Mouse (Mus musculus) urinary bladder, adult 2 months (tissue): ENCODE data around the gene Prop1. TPM values are rescaled to one million over a fixed set of nuclear protein-coding genes. Genes with fewer than 3 reads are reported as not detected.

Source experiments
- DNase-seq: peaks from one replicate; pipeline ENCODE4 v3.0.0; 2022; ENCODE audit warnings: low spot score
- polyA plus RNA-seq: library from polyadenylated mRNA; depleted of rRNA; stranded (reverse); fragments of >200 nt; gene quantifications from 2 replicates; pipeline ENCODE4 v1.2.3, GENCODE M21; 2012; rRNA removed

The Prop1 gene
- polyA plus RNA-seq, result not detected in 2 replicates

DNA sequence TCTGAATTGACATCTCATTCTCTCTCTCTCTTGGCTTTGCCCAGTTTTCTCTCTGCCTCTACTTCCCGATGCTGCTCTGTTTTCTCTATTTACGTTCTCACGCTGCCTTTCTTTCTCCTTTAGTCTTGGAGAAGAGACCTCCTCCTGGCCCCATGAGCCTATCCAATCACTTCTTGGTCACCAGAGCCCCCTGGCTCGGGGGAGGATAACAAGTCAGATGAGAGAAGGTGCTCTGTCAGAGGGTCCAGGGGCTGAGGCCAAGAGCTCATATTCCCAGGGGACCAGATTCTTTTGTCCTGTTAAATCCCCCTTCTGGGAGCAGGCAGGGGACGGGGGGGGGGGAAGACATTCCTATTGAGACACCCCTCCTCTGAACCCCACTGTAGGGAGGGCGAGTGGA lies at the start of gene Prop1:
Gene Prop1, minus strand, starts transcription at position 101 of the 400 bp plus-strand sequence.
- no peak for DNase-seq

DNA sequence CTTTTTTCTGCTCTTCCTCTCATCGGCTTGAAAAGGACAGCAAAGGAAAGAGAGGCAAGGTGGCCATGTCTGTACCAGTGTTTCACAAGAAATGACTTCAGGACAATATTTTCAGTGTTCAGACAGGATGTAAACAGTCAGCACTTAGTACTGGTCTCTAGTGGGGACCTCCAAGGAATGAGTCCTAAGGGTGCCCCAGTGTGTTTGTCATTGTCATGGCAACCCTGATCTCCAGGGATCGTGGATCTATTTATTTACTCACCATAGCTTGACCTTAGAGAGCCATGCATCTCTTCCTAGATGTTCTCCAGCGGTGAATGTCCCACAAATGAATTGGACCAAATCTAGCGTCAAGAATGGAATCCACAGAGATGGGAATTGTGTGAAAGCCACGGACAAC lies 49.7 kb upstream of the Prop1 start, which contains the start of gene Olfr51:
Gene Olfr51, plus strand, starts transcription at position 301 of the 400 bp plus-strand sequence.
- DNase-seq, result no peak

DNA sequence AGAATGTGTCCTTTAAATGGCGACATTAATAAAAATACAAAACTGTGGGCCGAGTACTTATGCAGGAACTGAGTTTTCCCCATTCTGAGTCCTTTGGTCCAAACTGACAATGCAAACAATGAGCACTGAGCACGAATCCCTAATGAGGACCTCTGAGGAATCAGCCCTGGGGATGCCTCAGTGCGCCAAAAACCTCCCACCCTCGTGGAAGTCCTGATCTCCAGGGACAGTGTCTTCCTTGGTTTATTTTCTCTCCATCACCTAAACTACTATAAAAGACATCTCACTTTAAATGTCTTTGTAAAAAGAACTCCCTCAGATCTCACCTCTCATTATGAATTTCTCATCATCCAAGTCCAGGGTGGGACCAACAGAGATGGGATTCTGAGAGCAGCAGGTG lies 28.1 kb upstream of the Prop1 start, which contains the start of gene Olfr1377:
Gene Olfr1377, plus strand, starts transcription at position 301 of the 400 bp plus-strand sequence.
- no peak for DNase-seq

DNA sequence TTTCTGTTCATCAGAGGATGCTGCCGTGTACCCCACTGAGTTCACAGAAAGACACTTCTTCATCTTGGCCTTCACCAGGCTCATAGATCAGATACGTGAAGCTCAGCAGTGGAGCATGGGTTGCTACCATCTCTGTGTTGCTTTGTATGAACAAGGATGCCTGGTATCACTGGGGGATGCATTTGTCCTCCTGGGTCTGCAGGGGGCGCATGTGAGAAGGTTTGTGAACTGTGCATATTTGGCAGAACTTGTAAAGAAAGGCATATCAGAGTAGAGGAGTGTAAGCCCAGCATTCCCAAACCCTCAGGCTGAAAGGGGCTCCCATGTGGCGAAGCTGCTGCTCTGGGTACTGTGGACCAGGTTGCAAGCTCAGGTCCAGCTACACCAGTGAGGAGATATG lies 23.7 kb upstream of the Prop1 start:
- DNase-seq, result no peak

DNA sequence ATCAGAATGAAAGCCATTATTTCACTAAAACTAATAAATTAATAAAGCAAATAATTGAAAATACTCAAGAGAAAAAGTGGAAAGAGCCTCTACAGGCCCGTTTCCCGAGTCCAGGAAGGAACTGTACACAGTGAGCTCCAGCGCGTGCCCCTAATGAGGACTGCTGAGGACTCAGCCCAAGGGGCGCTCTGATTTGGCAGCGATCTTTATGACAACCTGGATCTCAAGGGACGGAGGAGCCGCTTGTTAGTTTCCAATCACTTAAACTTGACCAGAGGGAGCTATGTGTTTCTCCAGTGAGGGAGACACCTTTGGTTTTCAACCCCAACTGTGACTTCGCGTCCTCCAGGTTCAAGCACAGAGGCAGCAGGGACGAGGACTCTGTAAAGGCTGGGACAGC lies 12.7 kb upstream of the Prop1 start, which contains the start of gene Olfr1378:
Gene Olfr1378, plus strand, starts transcription at position 301 of the 400 bp plus-strand sequence.
- DNase-seq, result no peak

DNA sequence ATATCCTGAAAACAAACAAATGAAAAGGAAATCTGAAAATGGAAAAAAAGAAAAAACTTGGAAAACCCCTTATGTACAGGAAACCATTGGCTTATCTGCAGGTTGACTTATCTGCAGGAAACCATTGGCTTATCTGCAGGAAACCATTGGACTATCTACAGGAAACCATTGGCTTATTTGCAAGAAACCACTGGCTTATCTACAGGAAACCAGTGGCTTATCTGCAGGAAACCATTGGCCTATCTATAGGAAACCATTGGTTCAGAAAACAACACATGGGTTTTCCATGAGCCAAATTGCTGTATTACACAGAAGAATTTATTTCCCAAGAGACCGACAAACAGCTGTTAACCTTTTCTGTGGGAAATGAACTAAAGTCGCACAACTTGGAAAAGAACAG lies 11.3 kb upstream of the Prop1 start:
- no peak for DNase-seq

DNA sequence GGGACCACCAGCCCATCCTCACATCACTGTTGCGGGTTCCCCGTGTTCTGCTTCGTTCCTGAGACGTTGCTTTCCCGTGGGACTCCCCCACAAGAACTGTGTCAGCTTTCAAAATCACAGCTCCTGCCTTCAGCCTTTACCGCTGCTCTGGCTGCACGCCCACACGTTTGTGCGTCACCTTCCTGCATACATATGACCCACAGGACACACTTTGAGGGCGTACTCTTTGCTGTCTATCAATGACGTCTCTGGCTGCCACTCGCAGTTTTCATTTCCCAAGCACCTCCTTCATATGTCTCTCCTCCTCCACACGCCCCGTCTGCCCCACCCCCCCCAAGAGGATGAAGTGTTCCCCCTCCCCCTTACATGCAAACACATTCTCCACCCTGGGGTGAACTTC lies 1.3 kb downstream of the Prop1 start:
- DNase-seq, result no peak

DNA sequence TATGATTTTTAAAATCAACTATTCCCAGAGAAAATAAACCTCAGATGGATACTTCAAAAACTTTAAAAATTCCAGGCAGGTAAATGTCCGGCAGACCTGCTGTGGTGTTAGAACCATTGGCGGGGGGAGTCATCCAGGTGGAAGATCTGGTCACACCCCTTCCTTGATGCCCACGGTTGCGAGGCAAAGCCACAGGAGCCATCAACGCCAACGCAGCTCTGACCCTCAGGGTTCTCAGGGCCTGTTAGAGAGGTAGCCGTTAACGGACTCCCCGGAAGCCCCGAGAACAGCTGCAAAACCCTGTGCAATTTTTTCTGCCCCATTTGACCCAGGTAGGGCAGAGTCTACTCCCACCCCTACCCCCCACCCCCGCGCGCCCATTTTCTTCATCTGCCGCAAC lies 10.1 kb downstream of the Prop1 start, which contains the start of gene 4933414I15Rik:
Gene 4933414I15Rik, minus strand, starts transcription at position 260 of the 400 bp plus-strand sequence.
- no peak for DNase-seq

DNA sequence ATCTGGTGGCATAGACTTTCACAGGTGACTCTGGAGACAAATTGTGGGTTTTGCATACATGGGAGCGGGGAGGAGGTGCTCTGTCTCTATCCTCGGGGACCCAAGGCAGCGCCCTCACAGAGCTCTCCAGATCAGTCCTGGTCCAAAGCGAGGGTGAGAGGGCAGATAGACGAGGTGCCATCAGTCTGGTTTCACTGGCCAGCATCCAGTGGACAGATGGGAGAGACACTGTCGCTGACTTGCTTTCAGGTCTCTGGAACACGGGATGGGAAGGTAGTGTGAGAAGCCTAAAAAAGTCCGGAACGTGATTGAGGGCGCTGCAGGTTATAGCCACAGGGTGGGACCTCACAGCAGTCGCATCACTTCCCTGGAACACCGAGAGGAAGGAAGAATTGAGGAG lies 11.2 kb downstream of the Prop1 start:
- DNase-seq, result no peak

DNA sequence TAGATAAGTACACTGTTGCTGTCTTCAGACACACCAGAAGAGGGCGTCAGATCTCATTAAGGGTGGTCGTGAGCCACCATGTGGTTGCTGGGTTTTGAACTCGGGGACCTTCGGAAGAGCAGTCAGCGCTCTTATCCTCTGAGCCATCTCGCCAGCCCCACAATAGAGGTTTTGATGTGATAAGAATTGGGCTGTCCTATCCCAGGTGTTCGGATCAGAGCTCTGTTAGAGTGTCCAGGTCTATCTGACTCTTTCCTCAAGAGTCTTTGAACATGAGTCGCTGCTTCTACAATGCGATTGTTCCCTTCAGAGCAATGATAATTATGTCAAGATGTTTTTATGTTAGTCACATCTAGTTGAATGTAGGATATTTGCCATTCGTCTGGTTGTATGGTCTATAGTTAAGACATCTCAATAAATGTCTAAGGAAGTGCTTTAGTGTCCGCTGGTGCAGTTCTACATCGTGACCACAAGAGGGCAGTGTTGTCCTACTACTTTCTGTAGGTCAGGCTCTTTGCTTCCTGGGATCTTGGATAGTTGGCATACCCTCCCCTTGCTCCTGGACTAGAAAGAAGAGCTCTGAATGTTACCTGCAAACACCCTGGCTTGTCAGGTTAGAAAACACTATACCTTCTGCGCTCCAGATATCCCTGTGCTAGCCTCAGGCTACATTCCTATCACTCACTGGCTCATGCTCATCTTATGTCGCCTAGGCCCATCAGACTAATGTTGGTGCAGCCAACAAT lies 13.8 kb downstream of the Prop1 start:
- DNase-seq, result no peak

DNA sequence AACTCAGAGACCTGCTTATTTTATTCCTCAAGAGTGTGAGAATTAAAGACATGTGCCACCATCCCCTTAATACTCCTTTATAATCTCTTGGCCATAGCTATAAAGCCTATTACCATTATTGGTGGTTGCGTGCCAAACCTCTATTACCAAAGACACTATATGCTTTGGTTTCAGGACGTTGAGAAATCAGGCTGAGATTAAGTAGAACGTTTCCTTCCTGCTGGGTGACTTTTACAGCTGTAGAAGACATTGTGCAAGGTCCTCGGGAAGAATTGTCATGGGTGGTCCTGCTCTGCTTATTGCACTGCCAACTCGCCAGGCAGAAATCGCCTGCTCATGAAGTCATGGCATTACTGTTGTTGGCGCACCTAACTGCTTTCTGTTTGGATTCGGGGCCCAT lies 15.1 kb downstream of the Prop1 start:
- DNase-seq, result no peak

DNA sequence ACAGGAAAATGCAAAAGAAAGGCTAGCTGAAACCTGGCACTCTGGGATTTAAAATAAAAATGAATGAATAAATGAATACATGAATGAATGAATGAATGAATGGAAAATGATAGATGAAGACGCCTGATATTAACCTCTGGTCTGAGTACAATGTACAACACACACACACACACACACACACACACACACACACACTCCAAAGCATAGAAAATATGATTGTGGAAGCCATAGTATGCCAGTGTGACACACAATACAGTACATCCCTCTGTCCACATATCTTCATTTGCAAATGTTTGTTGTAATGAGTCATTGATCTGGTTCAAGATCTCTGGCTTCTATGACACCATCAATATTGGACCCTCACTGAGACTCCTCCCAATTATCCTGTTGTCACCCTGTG lies 21.5 kb downstream of the Prop1 start:
- DNase-seq, result no peak

DNA sequence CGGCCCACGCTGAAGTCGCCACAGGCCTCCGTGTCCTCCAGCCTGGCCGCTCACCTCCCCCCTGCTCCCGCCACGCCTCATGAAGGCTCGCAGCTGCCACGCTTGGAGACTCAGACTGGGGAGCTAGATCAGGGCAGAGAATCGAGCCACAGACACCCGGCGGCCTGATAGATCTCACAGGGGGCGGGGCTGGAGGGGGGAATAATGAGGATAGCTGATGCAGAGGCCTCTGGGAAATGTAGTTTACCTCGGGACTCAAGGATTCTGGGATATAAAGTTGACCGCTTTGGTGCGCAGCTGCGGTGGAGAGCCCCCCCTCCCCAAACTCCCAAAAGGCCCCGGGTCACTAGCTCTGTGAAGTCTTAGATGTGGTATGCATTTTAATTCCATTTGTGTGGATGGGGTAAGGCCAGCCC lies 22.1 kb downstream of the Prop1 start, which contains the start of gene Zfp354b:
Gene Zfp354b, minus strand, starts transcription at position 183 of the 416 bp plus-strand sequence.
- DNase-seq, result peak; percentile 54

DNA sequence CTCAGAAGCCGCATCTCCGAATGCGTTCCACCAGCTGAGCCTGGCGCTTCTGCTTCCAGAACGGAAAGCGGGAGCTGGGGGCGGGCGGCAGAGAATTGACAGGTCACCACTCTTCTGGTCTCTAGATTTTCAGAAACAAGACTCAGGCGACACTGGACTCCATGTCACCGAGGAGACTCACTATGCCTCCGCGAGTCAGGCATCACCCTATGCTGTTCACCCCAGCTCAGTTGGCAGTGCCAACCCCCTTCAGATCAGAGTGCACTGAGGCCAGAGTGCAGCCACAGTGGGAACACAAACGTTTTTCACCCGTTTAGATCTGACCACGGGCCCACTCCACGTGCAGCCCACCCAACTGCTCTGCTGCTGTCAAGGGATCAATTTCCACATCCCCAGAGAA lies 22.5 kb downstream of the Prop1 start:
- no peak for DNase-seq

DNA sequence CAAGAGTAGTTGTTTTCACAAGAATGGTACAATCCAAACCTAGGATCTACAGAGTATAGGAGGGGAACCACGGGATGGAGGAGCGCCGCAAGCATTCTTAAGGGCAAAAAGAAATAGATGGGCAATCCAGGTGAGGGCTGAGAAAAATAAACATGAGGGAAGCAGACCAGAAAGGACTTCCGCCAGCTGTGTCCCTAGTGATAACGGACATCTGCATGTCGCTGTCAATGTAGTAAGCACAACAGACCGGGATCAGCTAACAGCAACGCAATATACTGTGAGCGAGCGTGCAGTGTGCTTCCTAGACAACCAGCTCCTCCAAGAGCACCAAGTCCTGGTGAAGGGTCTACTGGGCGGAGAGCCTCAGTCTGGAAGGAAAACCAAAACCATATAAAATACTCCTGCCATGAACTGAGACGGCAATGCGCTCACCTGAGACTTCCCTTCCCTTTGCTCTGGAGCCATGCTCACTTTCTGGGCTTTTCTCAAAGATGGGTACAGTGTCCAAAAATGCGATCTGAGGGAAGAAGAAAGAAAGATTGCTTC lies 23.0 kb downstream of the Prop1 start:
- no peak for DNase-seq

DNA sequence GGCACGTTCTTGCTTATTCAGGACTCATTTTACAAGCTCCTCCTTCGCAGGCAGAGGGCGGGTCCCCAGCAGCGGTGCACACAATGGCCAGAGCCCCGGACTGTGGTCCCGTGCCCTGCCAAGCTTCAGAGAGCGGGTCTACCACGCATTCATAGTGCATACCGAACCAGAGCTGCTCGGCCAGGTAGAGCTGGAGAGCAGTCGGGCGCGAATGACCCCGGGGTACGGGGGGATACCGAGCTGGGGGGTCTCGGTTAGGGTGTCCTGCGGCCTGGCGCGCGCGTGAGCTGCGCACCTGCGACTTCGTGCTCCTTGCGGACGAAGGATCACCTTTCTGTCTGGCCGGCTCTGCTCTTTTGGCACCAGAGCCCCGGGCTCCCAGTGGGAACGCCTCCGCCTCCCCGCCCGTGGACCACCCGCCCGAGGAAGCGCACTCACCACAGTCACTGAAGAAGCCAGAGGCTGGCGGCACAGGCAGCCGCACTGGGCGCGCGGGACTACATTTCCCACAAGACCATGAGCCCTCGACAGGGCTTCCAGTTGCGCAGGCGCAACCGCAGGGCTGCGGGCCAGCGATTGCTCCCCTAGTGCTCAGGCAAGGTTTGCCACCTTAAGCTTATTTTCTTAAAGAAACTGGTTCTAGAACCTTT lies 37.8 kb downstream of the Prop1 start, which contains the start of gene Zfp2:
Gene Zfp2, minus strand, starts transcription at position 495 of the 650 bp plus-strand sequence.
- peak; percentile 77 for DNase-seq

DNA sequence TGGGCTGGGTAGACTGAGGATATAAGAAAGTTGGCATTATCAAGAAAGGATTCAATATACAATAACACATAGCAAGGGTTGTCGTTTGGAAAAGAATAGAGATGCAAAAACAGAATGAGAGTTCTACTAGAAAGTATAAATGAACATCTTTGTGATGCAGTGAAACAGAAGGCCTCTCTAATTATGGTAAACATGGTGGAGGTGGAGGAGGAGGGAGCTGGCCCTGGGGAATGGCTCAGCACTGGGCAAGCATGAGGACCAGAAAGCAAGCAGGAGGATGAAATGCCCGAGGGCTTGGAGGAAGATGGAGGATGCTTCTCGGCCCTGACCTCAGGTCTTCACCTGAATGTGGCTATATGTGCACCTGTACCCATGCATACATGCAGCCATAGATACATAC lies 39.1 kb downstream of the Prop1 start:
- DNase-seq, result no peak

DNA sequence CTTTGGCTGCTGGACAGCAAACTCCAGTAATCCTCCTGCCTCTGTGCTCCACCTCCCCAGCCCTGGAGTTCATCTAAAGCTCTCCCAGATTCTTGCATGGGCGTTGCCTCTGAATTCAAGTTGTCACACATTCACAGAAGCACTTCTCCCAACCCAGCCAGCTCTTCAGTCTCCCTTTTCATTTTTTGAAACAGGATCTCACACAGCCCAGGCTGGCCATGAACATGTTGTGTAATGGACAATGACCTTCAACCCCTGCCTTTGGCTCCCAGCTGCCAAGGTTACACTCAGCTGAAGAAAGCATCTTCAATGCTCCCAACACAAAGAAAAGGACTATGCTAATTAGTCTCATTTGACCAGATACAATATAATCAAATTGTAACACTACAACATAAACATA lies 40.3 kb downstream of the Prop1 start:
- no peak for DNase-seq

DNA sequence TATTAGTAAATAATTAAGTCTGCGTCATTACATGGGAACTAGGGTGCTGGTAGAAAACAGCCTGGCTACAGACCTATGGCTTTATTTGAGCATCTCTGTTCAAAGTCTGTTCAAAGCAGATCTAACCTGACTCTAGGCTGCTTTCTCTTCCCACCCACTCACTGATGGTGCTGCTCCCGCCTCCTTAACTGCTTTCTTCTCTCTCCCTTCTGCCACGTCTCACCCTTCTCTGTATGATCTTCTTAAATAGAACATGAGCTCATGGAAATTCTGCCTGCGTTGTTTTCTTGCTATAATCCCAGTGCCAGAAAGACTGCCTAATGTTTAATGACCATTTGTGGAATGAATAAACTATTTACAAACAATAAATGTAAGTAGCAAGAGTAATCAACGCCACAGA lies 45.4 kb downstream of the Prop1 start:
- DNase-seq, result no peak
